Comparison of ENCODE assay signal across 28 mouse cellular contexts in genomic region chr12:26451150-26451549, GRCm38 (mm10). TPM values are rescaled to one million over a fixed set of nuclear protein-coding genes. Genes with fewer than 3 reads are reported as not detected.
DNase-seq lines count a peak whose midpoint lies in the region; ATAC-seq and TF ChIP-seq lines count a peak whose summit lies in the region.
"Had no signal": no experiment of that assay in that cellular context is flagged by ENCODE, and none has a peak within 500 bp of the region (broad histone marks: within the 10 kb centered on the region; RNA-seq: fewer than 3 reads in every experiment).

No protein-coding gene starts in this region.

- H3K9me3 ChIP-seq in liver, embryonic 16.5 days (replicated peaks; ENCODE audit: control insufficient read depth, low read length) = no peaks in the 10 kb centered on the region
- H3K9me3 ChIP-seq: embryonic facial prominence, embryonic 15.5 days; limb, embryonic 10.5 days; limb, embryonic 15.5 days had no signal

- intact Hi-C loops in gastrocnemius, adult 2 months (cut with DNase I) = no loop called here
- intact Hi-C loops in gastrocnemius, postnatal 14 days (cut with DNase I; ENCODE audit: low total_unique reads) = no loop called here

- DNase-seq in gastrocnemius, adult 2 months = no peak
- DNase-seq in gastrocnemius, postnatal 14 days = no peak
- peak; percentile 32 to 56 for DNase-seq in spleen, postnatal 36 days (ENCODE audit: low spot score in 2 of 2)
- no peak for DNase-seq in spleen, postnatal 4 days (ENCODE audit: low spot score in 2 of 2)
- peak; percentile 45 for DNase-seq in splenic B cell, adult 2 months (ENCODE audit: low read depth, low spot score)
- no peak for DNase-seq in layer of hippocampus, postnatal 14 days (ENCODE audit: low spot score in 2 of 2)
- DNase-seq: adrenal gland, adult 2 months; adrenal gland, postnatal 36 days; cerebellum, adult 11-12 months; cerebellum, adult 9-11 months; kidney, adult 18-20 months; kidney, postnatal 4 days; layer of hippocampus, postnatal 36 days; lung, adult 2 months; lung, postnatal 10 days; thymus, adult 18-20 months; thymus, postnatal 25 days had no signal

- H3K4me1 ChIP-seq in liver, embryonic 16.5 days (ENCODE audit: control insufficient read depth, low read depth, low read length) = peaks cover 5% of the 10 kb centered on the region

- peak overlapping the region; percentile 16; the same call in 1 of the 2 replicates for H3K27ac ChIP-seq in gastrocnemius, adult 2 months
- H3K27ac ChIP-seq in liver, embryonic 16.5 days (ENCODE audit: low read length) = no peak overlapping the region
- H3K27ac ChIP-seq: embryonic facial prominence, embryonic 15.5 days; kidney, postnatal 0 days; limb, embryonic 10.5 days; limb, embryonic 15.5 days; macrophage had no signal

- no peaks in the 10 kb centered on the region for H3K27me3 ChIP-seq in liver, embryonic 16.5 days (ENCODE audit: control insufficient read depth, insufficient read depth, low read depth, low read length)
- no peaks in the 10 kb centered on the region for H3K27me3 ChIP-seq in splenic B cell, adult 2 months (ENCODE audit: control insufficient read depth, insufficient read depth, low read length, poor library complexity, severe bottlenecking)
- H3K27me3 ChIP-seq: embryonic facial prominence, embryonic 15.5 days; limb, embryonic 15.5 days had no signal

- ATAC-seq in liver, embryonic 16.5 days (ENCODE audit: low read depth) = peak; percentile 67
- no peak for ATAC-seq in cerebellum, adult (ENCODE audit: insufficient number of reproducible peaks, low FRiP score, low TSS enrichment)
- ATAC-seq: forebrain, embryonic 14.5 days; hindbrain, embryonic 16.5 days; midbrain, embryonic 16.5 days had no signal

- 4% methylated on average over 1 of the region's 1 CpGs for WGBS in liver, embryonic 16.5 days (ENCODE audit: insufficient replicate concordance)

- H3K4me2 ChIP-seq in liver, embryonic 16.5 days (ENCODE audit: low read depth, low read length) = no peak overlapping the region
- H3K4me2 ChIP-seq: embryonic facial prominence, embryonic 15.5 days; limb, embryonic 15.5 days; midbrain, embryonic 11.5 days had no signal

- H3K4me3 ChIP-seq in gastrocnemius, adult 2 months = no peak overlapping the region
- H3K4me3 ChIP-seq in liver, embryonic 16.5 days (ENCODE audit: low read depth, low read length) = no peak overlapping the region
- H3K4me3 ChIP-seq: embryonic facial prominence, embryonic 15.5 days; limb, embryonic 10.5 days; limb, embryonic 15.5 days had no signal

- no peaks in the 10 kb centered on the region for H3K36me3 ChIP-seq in liver, embryonic 16.5 days (ENCODE audit: control insufficient read depth, insufficient read depth)
- no peaks in the 10 kb centered on the region for H3K36me3 ChIP-seq in splenic B cell, adult 2 months (ENCODE audit: control insufficient read depth, insufficient read depth, low read length, poor library complexity, severe bottlenecking)
- H3K36me3 ChIP-seq: embryonic facial prominence, embryonic 15.5 days; limb, embryonic 10.5 days; limb, embryonic 15.5 days had no signal

- TF ChIP-seq CTCF in gastrocnemius, adult 2 months (IDR thresholded peaks at IDR 0.05) = no peak

- no peak overlapping the region for H3K9ac ChIP-seq in liver, embryonic 16.5 days (ENCODE audit: low read depth, low read length)
- H3K9ac ChIP-seq: embryonic facial prominence, embryonic 15.5 days; limb, embryonic 15.5 days had no signal

RNA-seq across cellular contexts. Expression of gene Rsad2, which starts 5.1 kb away (rescaled TPM):
- total RNA-seq in gastrocnemius, adult 2 months (2021) = under 1 TPM; 0.46 to 0.53 TPM
- total RNA-seq in gastrocnemius, postnatal 14 days (2021) = 1 to 10 TPM; 1.4 to 1.5 TPM
- 11.2 and 12.8 TPM in 2 replicates for polyA plus RNA-seq in liver, embryonic 16.5 days (2015; fragmentation: Nextera tagmentation; extraction: Ambion mirVana)
- total RNA-seq in layer of hippocampus, postnatal 14 days (2021) = under 1 TPM; 0.37 to 0.48 TPM

RNA-seq across cellular contexts. Expression of gene Cmpk2, which starts 17.9 kb away (rescaled TPM):
- 1 to 10 TPM in 1 of 2 experiments, under 1 TPM in 1; 0.97 to 1.8 TPM for total RNA-seq in gastrocnemius, adult 2 months (2021)
- total RNA-seq in gastrocnemius, postnatal 14 days (2021) = 1 to 10 TPM; 2.9 to 3.0 TPM
- polyA plus RNA-seq in liver, embryonic 16.5 days (2015; fragmentation: Nextera tagmentation; extraction: Ambion mirVana) = 8.5 and 8.9 TPM in 2 replicates
- 10 to 100 TPM; 16.3 to 17.3 TPM for total RNA-seq in layer of hippocampus, postnatal 14 days (2021)

RNA-seq across cellular contexts. Expression of gene Rnf144a, which starts 36.1 kb away (rescaled TPM):
- total RNA-seq in gastrocnemius, adult 2 months (2021) = 1 to 10 TPM; 3.3 to 4.6 TPM
- total RNA-seq in gastrocnemius, postnatal 14 days (2021) = 10 to 100 TPM; 18.7 to 22.9 TPM
- 2.3 and 3.2 TPM in 2 replicates for polyA plus RNA-seq in liver, embryonic 16.5 days (2015; fragmentation: Nextera tagmentation; extraction: Ambion mirVana)
- total RNA-seq in layer of hippocampus, postnatal 14 days (2021) = 10 to 100 TPM; 35.3 to 39.0 TPM

Comparison
In these comparisons a context has a peak if more than half of its experiments do, and no peak if none do; other contexts are left out.
1. DNase-seq: peak in spleen, postnatal 36 days (2 of 2) and splenic B cell, adult 2 months (single experiment); none in gastrocnemius, adult 2 months (single experiment), gastrocnemius, postnatal 14 days (single experiment), spleen, postnatal 4 days (0 of 2) and layer of hippocampus, postnatal 14 days (0 of 2).
2. RNA of gene Cmpk2, which starts 17.9 kb away (total RNA-seq): 16.3 to 17.3 TPM in layer of hippocampus, postnatal 14 days; 2.9 to 3.0 TPM in gastrocnemius, postnatal 14 days and 0.97 to 1.8 TPM in gastrocnemius, adult 2 months; every median in the first group is over 4 times any median in the second.